Mouse (Mus musculus): ENCODE results near the gene Gcnt4.

- TF ChIP-seq CTCF (IDR thresholded peaks at IDR 0.05; ENCODE audit: low read depth, low read length) (no peak), POLR2A (IDR thresholded peaks at IDR 0.05; ENCODE audit: insufficient read depth, low read length) (no peak)
Observed at GRCm38 (mm10) chr13:96980561-96980960, 56.1 kb downstream of the Gcnt4 start.

Measured in ES-Bruce4 (cell line).